Mouse (Mus musculus): ENCODE results near the gene Rnd3. TPM values are rescaled to one million over a fixed set of nuclear protein-coding genes. Genes with fewer than 3 reads are reported as not detected.
A peak's percentile ranks its signal among the peaks of the same experiment; 100 is the strongest.

The Rnd3 gene
- polyA plus RNA-seq (2012; rRNA removed): 1.8 and 3.5 TPM in 2 replicates

- peak within 1 kb of the TSS; percentile 90 for H3K4me3 ChIP-seq (ENCODE audit: insufficient read depth, low read depth, low read length)
- no peaks in the 10 kb centered on the region for H3K27me3 ChIP-seq (replicated peaks; ENCODE audit: control insufficient read depth, insufficient read depth, low read length)
- under 1% methylated on average over 25 of the region's 25 CpGs for WGBS
- TF ChIP-seq CTCF (conservative IDR thresholded peaks at IDR 0.05; ENCODE audit: insufficient read depth, insufficient read length, low read depth, low read length) (peak; percentile 91), POLR2A (IDR thresholded peaks at IDR 0.05; ENCODE audit: low read depth, low read length) (peak; percentile 98)
- H3K4me1 ChIP-seq (ENCODE audit: control insufficient read depth, insufficient read depth, low read length): peaks cover 7% of the 10 kb centered on the region; the same call in 1 of the 2 replicates
- H3K36me3 ChIP-seq (ENCODE audit: control insufficient read depth, insufficient read depth, low read length): no peaks in the 10 kb centered on the region
- peak; percentile 98 for DNase-seq
- H3K27ac ChIP-seq (ENCODE audit: insufficient read depth, low read depth, low read length): peak within 1 kb of the TSS; percentile 69
Measured at GRCm38 (mm10) chr2:51148975-51149374, at the start of gene Rnd3. Gene Rnd3, minus strand, starts transcription at chr2:51149111.

- Histone ChIP-seq H3K36me3 (ENCODE audit: control insufficient read depth, insufficient read depth, low read length) (no peaks in the 10 kb centered on the region), H3K4me3 (ENCODE audit: insufficient read depth, low read depth, low read length) (no peak overlapping the region), H3K27ac (ENCODE audit: insufficient read depth, low read depth, low read length) (no peak overlapping the region), H3K4me1 (ENCODE audit: control insufficient read depth, insufficient read depth, low read length) (no peaks in the 10 kb centered on the region), H3K27me3 (replicated peaks; ENCODE audit: control insufficient read depth, insufficient read depth, low read length) (no peaks in the 10 kb centered on the region)
- WGBS: 58% methylated on average over 2 of the region's 2 CpGs
- TF ChIP-seq POLR2A (IDR thresholded peaks at IDR 0.05; ENCODE audit: low read depth, low read length) (no peak), CTCF (conservative IDR thresholded peaks at IDR 0.05; ENCODE audit: insufficient read depth, insufficient read length, low read depth, low read length) (no peak)
- peak; percentile 5 for DNase-seq
Measured at GRCm38 (mm10) chr2:51192319-51192718, 43.4 kb upstream of the Rnd3 start.

- DNase-seq: no peak
- Histone ChIP-seq H3K36me3 (ENCODE audit: control insufficient read depth, insufficient read depth, low read length) (no peaks in the 10 kb centered on the region), H3K4me1 (ENCODE audit: control insufficient read depth, insufficient read depth, low read length) (no peaks in the 10 kb centered on the region), H3K27ac (ENCODE audit: insufficient read depth, low read depth, low read length) (no peak overlapping the region), H3K4me3 (ENCODE audit: insufficient read depth, low read depth, low read length) (no peak overlapping the region), H3K27me3 (replicated peaks; ENCODE audit: control insufficient read depth, insufficient read depth, low read length) (no peaks in the 10 kb centered on the region)
- 86% methylated on average over 2 of the region's 2 CpGs for WGBS
- TF ChIP-seq CTCF (conservative IDR thresholded peaks at IDR 0.05; ENCODE audit: insufficient read depth, insufficient read length, low read depth, low read length) (no peak), POLR2A (IDR thresholded peaks at IDR 0.05; ENCODE audit: low read depth, low read length) (no peak)
Measured at GRCm38 (mm10) chr2:51185762-51186161, 36.9 kb upstream of the Rnd3 start.

- Histone ChIP-seq H3K4me3 (ENCODE audit: insufficient read depth, low read depth, low read length) (no peak overlapping the region), H3K27ac (ENCODE audit: insufficient read depth, low read depth, low read length) (no peak overlapping the region), H3K36me3 (ENCODE audit: control insufficient read depth, insufficient read depth, low read length) (no peaks in the 10 kb centered on the region), H3K4me1 (ENCODE audit: control insufficient read depth, insufficient read depth, low read length) (no peaks in the 10 kb centered on the region; the same call in 1 of the 2 replicates), H3K27me3 (replicated peaks; ENCODE audit: control insufficient read depth, insufficient read depth, low read length) (no peaks in the 10 kb centered on the region)
- DNase-seq: no peak
- TF ChIP-seq CTCF (conservative IDR thresholded peaks at IDR 0.05; ENCODE audit: insufficient read depth, insufficient read length, low read depth, low read length) (no peak), POLR2A (IDR thresholded peaks at IDR 0.05; ENCODE audit: low read depth, low read length) (no peak)
- WGBS: 94% methylated on average over 4 of the region's 4 CpGs
Measured at GRCm38 (mm10) chr2:51182990-51183389, 34.1 kb upstream of the Rnd3 start.

GRCm38 (mm10) chr2:51181376-51181775 lies 32.5 kb upstream of the Rnd3 start:
- Histone ChIP-seq H3K27ac (ENCODE audit: insufficient read depth, low read depth, low read length) (no peak overlapping the region), H3K4me1 (ENCODE audit: control insufficient read depth, insufficient read depth, low read length) (no peaks in the 10 kb centered on the region; the same call in 1 of the 2 replicates)
- TF ChIP-seq CTCF (conservative IDR thresholded peaks at IDR 0.05; ENCODE audit: insufficient read depth, insufficient read length, low read depth, low read length) (no peak), POLR2A (IDR thresholded peaks at IDR 0.05; ENCODE audit: low read depth, low read length) (no peak)

GRCm38 (mm10) chr2:51179096-51179495 lies 30.2 kb upstream of the Rnd3 start:
- H3K36me3 ChIP-seq (ENCODE audit: control insufficient read depth, insufficient read depth, low read length): no peaks in the 10 kb centered on the region
- no peaks in the 10 kb centered on the region; the same call in 1 of the 2 replicates for H3K4me1 ChIP-seq (ENCODE audit: control insufficient read depth, insufficient read depth, low read length)
- H3K4me3 ChIP-seq (ENCODE audit: insufficient read depth, low read depth, low read length): no peak overlapping the region
- 79% methylated on average over 3 of the region's 3 CpGs for WGBS
- no peak overlapping the region for H3K27ac ChIP-seq (ENCODE audit: insufficient read depth, low read depth, low read length)
- TF ChIP-seq POLR2A (IDR thresholded peaks at IDR 0.05; ENCODE audit: low read depth, low read length): no peak
- no peak for TF ChIP-seq CTCF (conservative IDR thresholded peaks at IDR 0.05; ENCODE audit: insufficient read depth, insufficient read length, low read depth, low read length)
- H3K27me3 ChIP-seq (replicated peaks; ENCODE audit: control insufficient read depth, insufficient read depth, low read length): no peaks in the 10 kb centered on the region
- DNase-seq: no peak

More at GRCm38 (mm10) chr2:51181376-51181775, 32.5 kb upstream of the Rnd3 start:
- H3K36me3 ChIP-seq (ENCODE audit: control insufficient read depth, insufficient read depth, low read length): no peaks in the 10 kb centered on the region
- H3K27me3 ChIP-seq (replicated peaks; ENCODE audit: control insufficient read depth, insufficient read depth, low read length): no peaks in the 10 kb centered on the region
- no peak for DNase-seq
- H3K4me3 ChIP-seq (ENCODE audit: insufficient read depth, low read depth, low read length): no peak overlapping the region

GRCm38 (mm10) chr2:51177615-51178014 lies 28.7 kb upstream of the Rnd3 start:
- 52% methylated on average over 3 of the region's 3 CpGs for WGBS
- H3K36me3 ChIP-seq (ENCODE audit: control insufficient read depth, insufficient read depth, low read length): no peaks in the 10 kb centered on the region
- H3K27ac ChIP-seq (ENCODE audit: insufficient read depth, low read depth, low read length): no peak overlapping the region
- H3K4me3 ChIP-seq (ENCODE audit: insufficient read depth, low read depth, low read length): no peak overlapping the region
- H3K27me3 ChIP-seq (replicated peaks; ENCODE audit: control insufficient read depth, insufficient read depth, low read length): no peaks in the 10 kb centered on the region
- TF ChIP-seq CTCF (conservative IDR thresholded peaks at IDR 0.05; ENCODE audit: insufficient read depth, insufficient read length, low read depth, low read length): no peak
- H3K4me1 ChIP-seq (ENCODE audit: control insufficient read depth, insufficient read depth, low read length): no peaks in the 10 kb centered on the region; the same call in 1 of the 2 replicates
- peak; percentile 57 for DNase-seq
